Mouse (Mus musculus) A20 (cell line): ENCODE measurements around the gene Cers3.

ENCODE experiments used
- DNase-seq: peaks from one replicate; pipeline ENCODE4 v3.0.0-alpha.2; 2011; ENCODE audit warnings: low read depth, low spot score

Gene Cers3

GRCm38 (mm10) chr7:66779944-66780942 is 36.9 kb downstream of the Cers3 start:
- no peak for DNase-seq

GRCm38 (mm10) chr7:66786476-66786875 is 43.2 kb downstream of the Cers3 start:
- no peak for DNase-seq

GRCm38 (mm10) chr7:66787816-66788215 is 44.5 kb downstream of the Cers3 start:
- DNase-seq, result no peak

- DNase-seq, result peak; percentile 32
Measured at GRCm38 (mm10) chr7:66789860-66790748, 46.8 kb downstream of the Cers3 start.

GRCm38 (mm10) chr7:66791022-66791421 is 47.7 kb downstream of the Cers3 start:
- DNase-seq, result no peak

GRCm38 (mm10) chr7:66796909-66797308 is 53.6 kb downstream of the Cers3 start:
- no peak for DNase-seq

- DNase-seq, result no peak
Measured at GRCm38 (mm10) chr7:66797345-66797744, 54.0 kb downstream of the Cers3 start.

- DNase-seq, result no peak
Measured at GRCm38 (mm10) chr7:66798826-66799225, 55.5 kb downstream of the Cers3 start.

GRCm38 (mm10) chr7:66800784-66801183 is 57.5 kb downstream of the Cers3 start:
- DNase-seq, result no peak

- DNase-seq, result no peak
Measured at GRCm38 (mm10) chr7:66801785-66802184, 58.5 kb downstream of the Cers3 start.

GRCm38 (mm10) chr7:66803798-66804197 is 60.5 kb downstream of the Cers3 start:
- DNase-seq, result no peak

GRCm38 (mm10) chr7:66806801-66807200 is 63.5 kb downstream of the Cers3 start:
- no peak for DNase-seq

GRCm38 (mm10) chr7:66810436-66810835 is 67.1 kb downstream of the Cers3 start:
- DNase-seq, result no peak

GRCm38 (mm10) chr7:66811294-66811693 is 68.0 kb downstream of the Cers3 start:
- no peak for DNase-seq

GRCm38 (mm10) chr7:66812289-66812688 is 69.0 kb downstream of the Cers3 start:
- DNase-seq, result no peak

GRCm38 (mm10) chr7:66812737-66813136 is 69.4 kb downstream of the Cers3 start:
- DNase-seq, result no peak

- DNase-seq, result no peak
Measured at GRCm38 (mm10) chr7:66813172-66813571, 69.9 kb downstream of the Cers3 start.

- no peak for DNase-seq
Measured at GRCm38 (mm10) chr7:66815526-66815925, 72.2 kb downstream of the Cers3 start.

- DNase-seq, result peak; percentile 50
Measured at GRCm38 (mm10) chr7:66820034-66820433, 76.7 kb downstream of the Cers3 start.

GRCm38 (mm10) chr7:66830803-66831202 is 87.5 kb downstream of the Cers3 start:
- no peak for DNase-seq

GRCm38 (mm10) chr7:66831295-66831694 is 88.0 kb downstream of the Cers3 start:
- no peak for DNase-seq

GRCm38 (mm10) chr7:66839463-66840007 is 96.2 kb downstream of the Cers3 start, which contains the start of gene Adamts17:
Adamts17 (plus strand) TSS chr7:66839735.
- DNase-seq, result peak; percentile 15
